Mouse (Mus musculus): ENCODE measurements around the gene Hoxc6. TPM values are rescaled to one million over a fixed set of nuclear protein-coding genes. Genes with fewer than 3 reads are reported as not detected.

Gene Hoxc6
- polyA plus RNA-seq, 1 experiment from 2014 or later: 0.49 TPM

- no peak overlapping the region for H3K4me3 ChIP-seq (ENCODE audit: low read depth, low read length)
- 18% methylated on average over 5 of the region's 5 CpGs for WGBS (ENCODE audit: insufficient replicate concordance)
- H3K9me3 ChIP-seq (replicated peaks; ENCODE audit: control insufficient read depth, low read length): no peaks in the 10 kb centered on the region
- H3K27ac ChIP-seq (ENCODE audit: low read depth, low read length): no peak overlapping the region
- H3K4me2 ChIP-seq: no peak overlapping the region
- no peaks in the 10 kb centered on the region for H3K4me1 ChIP-seq (ENCODE audit: control insufficient read depth, insufficient read depth, low read length)
- no peaks in the 10 kb centered on the region for H3K36me3 ChIP-seq (ENCODE audit: control insufficient read depth, insufficient read depth, low read length)
- no peak overlapping the region for H3K9ac ChIP-seq (ENCODE audit: low read depth, low read length)
- peaks cover 94% of the 10 kb centered on the region for H3K27me3 ChIP-seq (ENCODE audit: control insufficient read depth, insufficient read depth, low read length)
- ATAC-seq (replicated peaks; ENCODE audit: insufficient number of reproducible peaks, low FRiP score, low TSS enrichment): no peak
These were observed 43.6 kb downstream of the Hoxc6 start for GRCm38 (mm10) chr15:103041613-103042012.

GRCm38 (mm10) chr15:103042209-103042608 is 44.2 kb downstream of the Hoxc6 start:
- Histone ChIP-seq H3K36me3 (ENCODE audit: control insufficient read depth, insufficient read depth, low read length) (no peaks in the 10 kb centered on the region), H3K27ac (ENCODE audit: low read depth, low read length) (no peak overlapping the region), H3K4me3 (ENCODE audit: low read depth, low read length) (no peak overlapping the region), H3K4me1 (ENCODE audit: control insufficient read depth, insufficient read depth, low read length) (no peaks in the 10 kb centered on the region), H3K4me2 (no peak overlapping the region), H3K9me3 (replicated peaks; ENCODE audit: control insufficient read depth, low read length) (no peaks in the 10 kb centered on the region), H3K27me3 (ENCODE audit: control insufficient read depth, insufficient read depth, low read length) (peaks cover 92% of the 10 kb centered on the region), H3K9ac (ENCODE audit: low read depth, low read length) (no peak overlapping the region)
- ATAC-seq (replicated peaks; ENCODE audit: insufficient number of reproducible peaks, low FRiP score, low TSS enrichment): no peak
- 0% methylated on average over 1 of the region's 1 CpGs for WGBS (ENCODE audit: insufficient replicate concordance)

DNA sequence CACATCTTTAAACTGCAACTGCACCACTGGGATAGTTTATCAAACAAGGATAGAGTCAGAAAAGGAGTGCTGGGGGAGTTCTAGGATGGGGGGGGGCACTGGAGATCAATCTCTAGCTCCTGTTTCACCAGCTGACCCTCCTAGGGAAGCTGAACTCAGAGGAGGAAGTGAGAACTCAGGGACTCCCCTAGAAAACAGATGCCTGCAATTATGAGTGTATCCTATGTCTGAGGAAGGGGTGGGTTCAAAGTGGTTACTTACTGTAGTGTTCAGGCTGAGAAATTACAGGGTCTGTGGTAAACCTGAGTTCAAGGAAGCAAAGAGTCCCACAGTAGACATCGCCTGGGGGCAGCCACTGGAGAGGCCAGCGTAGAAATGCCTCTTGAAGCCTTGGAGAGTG is 53.6 kb downstream of the Hoxc6 start:
- 64% methylated on average over 2 of the region's 2 CpGs for WGBS (ENCODE audit: insufficient replicate concordance)
- Histone ChIP-seq H3K36me3 (ENCODE audit: control insufficient read depth, insufficient read depth, low read length) (no peaks in the 10 kb centered on the region), H3K27me3 (ENCODE audit: control insufficient read depth, insufficient read depth, low read length) (peaks cover 77% of the 10 kb centered on the region), H3K4me2 (no peak overlapping the region), H3K9me3 (replicated peaks; ENCODE audit: control insufficient read depth, low read length) (no peaks in the 10 kb centered on the region), H3K27ac (ENCODE audit: low read depth, low read length) (no peak overlapping the region), H3K9ac (ENCODE audit: low read depth, low read length) (no peak overlapping the region), H3K4me1 (ENCODE audit: control insufficient read depth, insufficient read depth, low read length) (no peaks in the 10 kb centered on the region), H3K4me3 (ENCODE audit: low read depth, low read length) (no peak overlapping the region)
- ATAC-seq (replicated peaks; ENCODE audit: insufficient number of reproducible peaks, low FRiP score, low TSS enrichment): no peak

DNA sequence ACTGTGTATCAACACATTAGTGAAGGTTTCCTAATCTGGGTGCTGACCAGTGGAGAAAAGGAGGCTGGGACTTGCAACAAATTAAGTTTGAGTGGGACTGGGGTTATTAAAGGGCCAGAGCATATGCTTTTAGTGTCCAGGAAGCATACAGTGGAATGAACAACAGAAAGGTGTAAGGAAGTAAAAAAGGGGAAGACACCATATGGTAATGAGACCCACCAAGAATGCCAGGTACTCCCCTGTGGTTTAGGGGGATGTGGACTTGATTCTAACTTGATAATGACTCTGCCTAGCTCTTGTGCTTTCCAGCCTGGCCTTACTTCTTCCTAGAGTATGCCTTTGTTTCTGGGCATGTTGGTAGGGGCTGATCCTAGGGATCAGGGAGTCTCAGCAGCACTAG is 55.2 kb downstream of the Hoxc6 start:
- no peak for ATAC-seq (replicated peaks; ENCODE audit: insufficient number of reproducible peaks, low FRiP score, low TSS enrichment)

DNA sequence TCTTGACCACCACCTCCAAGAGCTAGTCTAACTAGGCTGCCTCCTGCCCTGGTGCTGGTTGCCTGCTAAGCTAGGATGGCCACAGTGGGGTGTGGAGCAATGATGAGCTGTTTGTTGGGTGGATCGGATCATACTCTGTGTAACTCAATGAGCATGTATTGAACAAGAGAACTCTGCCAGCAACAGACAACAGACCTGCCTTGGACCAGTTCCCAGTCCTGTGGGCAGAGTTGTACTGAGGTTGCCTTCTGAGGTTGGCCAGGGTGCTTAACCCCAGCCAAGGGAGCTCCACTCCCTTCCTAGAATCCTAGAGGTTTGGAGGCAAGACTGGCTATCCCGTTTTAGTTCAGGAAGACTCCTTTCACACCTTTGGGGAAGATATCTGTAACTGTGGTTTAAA is 58.3 kb downstream of the Hoxc6 start:
- Histone ChIP-seq H3K4me1 (ENCODE audit: control insufficient read depth, insufficient read depth, low read length) (no peaks in the 10 kb centered on the region; the same call in 1 of the 2 replicates), H3K27ac (ENCODE audit: low read depth, low read length) (no peak overlapping the region), H3K9me3 (replicated peaks; ENCODE audit: control insufficient read depth, low read length) (no peaks in the 10 kb centered on the region), H3K36me3 (ENCODE audit: control insufficient read depth, insufficient read depth, low read length) (no peaks in the 10 kb centered on the region), H3K4me3 (ENCODE audit: low read depth, low read length) (no peak overlapping the region), H3K4me2 (no peak overlapping the region), H3K9ac (ENCODE audit: low read depth, low read length) (no peak overlapping the region), H3K27me3 (ENCODE audit: control insufficient read depth, insufficient read depth, low read length) (peaks cover 83% of the 10 kb centered on the region)
- ATAC-seq (replicated peaks; ENCODE audit: insufficient number of reproducible peaks, low FRiP score, low TSS enrichment): no peak
- 45% methylated on average over 2 of the region's 2 CpGs for WGBS (ENCODE audit: insufficient replicate concordance)

More for the DNA sequence above, 55.2 kb downstream of the Hoxc6 start:
- Histone ChIP-seq H3K4me2 (no peak overlapping the region), H3K27ac (ENCODE audit: low read depth, low read length) (no peak overlapping the region), H3K9ac (ENCODE audit: low read depth, low read length) (no peak overlapping the region), H3K27me3 (ENCODE audit: control insufficient read depth, insufficient read depth, low read length) (peaks cover 79% of the 10 kb centered on the region), H3K9me3 (replicated peaks; ENCODE audit: control insufficient read depth, low read length) (no peaks in the 10 kb centered on the region), H3K4me3 (ENCODE audit: low read depth, low read length) (no peak overlapping the region), H3K4me1 (ENCODE audit: control insufficient read depth, insufficient read depth, low read length) (no peaks in the 10 kb centered on the region), H3K36me3 (ENCODE audit: control insufficient read depth, insufficient read depth, low read length) (no peaks in the 10 kb centered on the region)

GRCm38 (mm10) chr15:103058715-103059114 is 60.7 kb downstream of the Hoxc6 start:
- no peak for ATAC-seq (replicated peaks; ENCODE audit: insufficient number of reproducible peaks, low FRiP score, low TSS enrichment)
- Histone ChIP-seq H3K27ac (ENCODE audit: low read depth, low read length) (no peak overlapping the region), H3K4me2 (no peak overlapping the region), H3K36me3 (ENCODE audit: control insufficient read depth, insufficient read depth, low read length) (no peaks in the 10 kb centered on the region), H3K9ac (ENCODE audit: low read depth, low read length) (no peak overlapping the region), H3K4me3 (ENCODE audit: low read depth, low read length) (no peak overlapping the region), H3K4me1 (ENCODE audit: control insufficient read depth, insufficient read depth, low read length) (no peaks in the 10 kb centered on the region; the same call in 1 of the 2 replicates), H3K27me3 (ENCODE audit: control insufficient read depth, insufficient read depth, low read length) (peaks cover 89% of the 10 kb centered on the region), H3K9me3 (replicated peaks; ENCODE audit: control insufficient read depth, low read length) (no peaks in the 10 kb centered on the region)
- WGBS (ENCODE audit: insufficient replicate concordance): 5% methylated on average over 12 of the region's 12 CpGs

GRCm38 (mm10) chr15:103059393-103059992 is 61.4 kb downstream of the Hoxc6 start:
- no peak for ATAC-seq (replicated peaks; ENCODE audit: insufficient number of reproducible peaks, low FRiP score, low TSS enrichment)
- no peaks in the 10 kb centered on the region for H3K36me3 ChIP-seq (ENCODE audit: control insufficient read depth, insufficient read depth, low read length)
- no peaks in the 10 kb centered on the region; the same call in 1 of the 2 replicates for H3K4me1 ChIP-seq (ENCODE audit: control insufficient read depth, insufficient read depth, low read length)
- no peak overlapping the region for H3K4me3 ChIP-seq (ENCODE audit: low read depth, low read length)
- H3K27ac ChIP-seq (ENCODE audit: low read depth, low read length): no peak overlapping the region
- WGBS (ENCODE audit: insufficient replicate concordance): 2% methylated on average over 21 of the region's 21 CpGs
- H3K27me3 ChIP-seq (ENCODE audit: control insufficient read depth, insufficient read depth, low read length): peaks cover 89% of the 10 kb centered on the region
- peak overlapping the region; percentile 0; the same call in 1 of the 2 replicates for H3K4me2 ChIP-seq
- no peaks in the 10 kb centered on the region for H3K9me3 ChIP-seq (replicated peaks; ENCODE audit: control insufficient read depth, low read length)
- no peak overlapping the region for H3K9ac ChIP-seq (ENCODE audit: low read depth, low read length)

DNA sequence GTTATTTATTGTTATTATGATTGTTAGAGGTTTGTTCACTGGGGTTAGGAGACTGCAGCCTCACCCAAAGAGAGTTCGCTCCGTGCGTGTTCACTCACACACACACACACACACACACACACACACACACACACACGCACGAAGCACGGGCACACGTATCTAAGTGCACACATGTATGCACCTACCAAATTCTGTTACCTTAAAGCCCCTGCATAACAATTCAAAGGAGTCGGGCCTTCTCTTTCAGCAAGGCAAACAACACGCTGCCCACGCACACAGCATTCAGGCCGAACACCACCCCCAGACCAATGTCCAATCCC is 61.9 kb downstream of the Hoxc6 start:
- Histone ChIP-seq H3K36me3 (ENCODE audit: control insufficient read depth, insufficient read depth, low read length) (no peaks in the 10 kb centered on the region), H3K4me2 (no peak overlapping the region), H3K9ac (ENCODE audit: low read depth, low read length) (no peak overlapping the region), H3K9me3 (replicated peaks; ENCODE audit: control insufficient read depth, low read length) (no peaks in the 10 kb centered on the region), H3K27me3 (ENCODE audit: control insufficient read depth, insufficient read depth, low read length) (peaks cover 89% of the 10 kb centered on the region), H3K4me1 (ENCODE audit: control insufficient read depth, insufficient read depth, low read length) (no peaks in the 10 kb centered on the region; the same call in 1 of the 2 replicates), H3K4me3 (ENCODE audit: low read depth, low read length) (no peak overlapping the region), H3K27ac (ENCODE audit: low read depth, low read length) (no peak overlapping the region)
- no peak for ATAC-seq (replicated peaks; ENCODE audit: insufficient number of reproducible peaks, low FRiP score, low TSS enrichment)
- WGBS (ENCODE audit: insufficient replicate concordance): 9% methylated on average over 11 of the region's 11 CpGs

DNA sequence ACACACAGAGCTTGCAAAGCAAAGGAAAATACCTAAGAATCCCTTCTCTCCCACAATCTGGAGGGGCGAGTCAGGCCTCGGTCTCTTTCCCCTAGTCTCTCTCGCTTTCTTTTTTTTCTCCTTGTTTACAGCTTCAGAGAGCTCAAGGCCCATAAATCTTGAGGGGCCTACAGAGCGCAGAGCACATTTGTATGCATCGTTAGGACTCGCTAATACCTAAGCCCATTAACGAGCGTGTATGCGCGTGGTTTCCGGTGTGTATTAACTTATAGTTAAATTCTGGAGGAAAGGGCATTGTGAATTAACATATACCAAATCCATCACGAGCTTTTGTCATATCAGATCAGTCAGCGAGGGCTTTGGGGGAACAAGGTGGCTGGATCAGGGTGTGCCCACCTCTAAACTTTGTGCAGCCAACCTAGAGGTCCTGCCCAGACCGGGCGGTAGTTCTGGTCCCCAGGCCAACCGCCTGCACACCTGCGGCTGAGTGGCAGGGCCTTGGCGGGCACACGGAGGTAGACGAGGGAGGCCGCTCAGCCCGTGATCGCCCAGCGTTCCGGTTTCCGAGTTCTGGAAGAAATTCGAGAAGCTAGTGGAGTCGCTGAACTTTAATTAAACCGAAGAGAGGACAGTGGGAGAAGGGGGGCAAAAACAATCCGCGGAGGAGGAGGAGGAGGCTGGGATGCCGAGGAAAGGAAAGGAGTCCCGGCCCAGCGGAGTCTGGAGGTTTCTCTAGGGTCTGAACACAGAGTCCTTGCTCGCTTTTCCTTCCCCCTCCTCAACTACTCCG is 62.5 kb downstream of the Hoxc6 start:
- H3K9ac ChIP-seq (ENCODE audit: low read depth, low read length): no peak overlapping the region
- H3K27ac ChIP-seq (ENCODE audit: low read depth, low read length): no peak overlapping the region
- ATAC-seq (replicated peaks; ENCODE audit: insufficient number of reproducible peaks, low FRiP score, low TSS enrichment): no peak
- WGBS (ENCODE audit: insufficient replicate concordance): 2% methylated on average over 36 of the region's 36 CpGs
- peaks cover 89% of the 10 kb centered on the region for H3K27me3 ChIP-seq (ENCODE audit: control insufficient read depth, insufficient read depth, low read length)
- H3K9me3 ChIP-seq (replicated peaks; ENCODE audit: control insufficient read depth, low read length): no peaks in the 10 kb centered on the region
- no peaks in the 10 kb centered on the region for H3K36me3 ChIP-seq (ENCODE audit: control insufficient read depth, insufficient read depth, low read length)
- H3K4me2 ChIP-seq: peak overlapping the region; percentile 9
- no peaks in the 10 kb centered on the region; the same call in 1 of the 2 replicates for H3K4me1 ChIP-seq (ENCODE audit: control insufficient read depth, insufficient read depth, low read length)
- no peak overlapping the region for H3K4me3 ChIP-seq (ENCODE audit: low read depth, low read length)

All from heart, embryonic 11.5 days (tissue).